Mouse (Mus musculus) left cerebral cortex, adult 2 months (tissue): ENCODE data around the gene Cdk8. TPM values are rescaled to one million over a fixed set of nuclear protein-coding genes. Genes with fewer than 3 reads are reported as not detected.
A peak's percentile ranks its signal among the peaks of the same experiment; 100 is the strongest.

ENCODE experiments used
- DNase-seq, 2 experiments: peaks; one replicate each; pipeline ENCODE4 v3.0.0; 2021 to 2022; ENCODE audit warnings: low spot score in 2 of 2, mixed read lengths in 1 of 2; ENCODE audit errors: extremely low spot score in 1 of 2
- H3K27ac ChIP-seq: fragments of 200-600 bp; 2 replicates; pipeline ENCODE4 v1.8.1; 2022
- H3K4me3 ChIP-seq: fragments of 200-600 bp; 2 replicates; pipeline ENCODE4 v1.8.1; 2022
- CTCF ChIP-seq: fragments of 200-600 bp; IDR thresholded peaks from 2 replicates; pipeline ENCODE4 v1.8.1; 2022; ENCODE audit warnings: antibody characterized with exemption, mild to moderate bottlenecking, moderate library complexity
- intact Hi-C: fragments of 180-260 bp; cut with DNase I; formaldehyde crosslinking; loops from one replicate; pipeline ENCODE4 v1.15.1; 2025
- total RNA-seq, 2 experiments: library from RNA; stranded (reverse); gene quantifications; 2 replicates each; pipeline ENCODE4 v1.2.3; 2021

The Cdk8 gene
- total RNA-seq, 2 experiments from 2014 or later, result 42.6 to 44.0 TPM

- intact Hi-C loops, result no loop called here
- Histone ChIP-seq H3K4me3 (no peak overlapping the region), H3K27ac (no peak overlapping the region)
- TF ChIP-seq CTCF, result peak; percentile 6; the same call in 1 of the 2 replicates
- DNase-seq, result no peak
Observed at GRCm38 (mm10) chr5:146260003-146260402, 29.0 kb downstream of the Cdk8 start.

- Histone ChIP-seq H3K27ac (no peak overlapping the region), H3K4me3 (no peak overlapping the region)
- no peak for TF ChIP-seq CTCF
- intact Hi-C loops, result no loop called here
- DNase-seq, result no peak
Observed at GRCm38 (mm10) chr5:146265934-146266591, 35.0 kb downstream of the Cdk8 start.

- intact Hi-C loops, result no loop called here
- H3K27ac ChIP-seq, result no peak overlapping the region
- no peak for TF ChIP-seq CTCF
- no peak overlapping the region for H3K4me3 ChIP-seq
- no peak for DNase-seq
Observed at GRCm38 (mm10) chr5:146267776-146268175, 36.7 kb downstream of the Cdk8 start.

- no peak for DNase-seq
- TF ChIP-seq CTCF, result no peak
- intact Hi-C loops, result loop anchor here (5.0 kb wide), 1 partner anchor 38 kb away; the partner anchor contains the start of gene Cdk8
- Histone ChIP-seq H3K27ac (no peak overlapping the region), H3K4me3 (no peak overlapping the region)
Observed at GRCm38 (mm10) chr5:146270593-146270992, 39.6 kb downstream of the Cdk8 start.

- no peak overlapping the region for H3K4me3 ChIP-seq
- no peak overlapping the region for H3K27ac ChIP-seq
- no peak for DNase-seq
- no peak for TF ChIP-seq CTCF
- intact Hi-C loops, result loop anchor here (5.0 kb wide), 1 partner anchor 39 kb away; the partner anchor contains the start of gene Cdk8
Observed at GRCm38 (mm10) chr5:146271662-146272061, 40.6 kb downstream of the Cdk8 start.

GRCm38 (mm10) chr5:146273096-146273495 lies 42.1 kb downstream of the Cdk8 start:
- Histone ChIP-seq H3K27ac (no peak overlapping the region), H3K4me3 (no peak overlapping the region)
- TF ChIP-seq CTCF, result no peak
- DNase-seq, result no peak
- intact Hi-C loops, result loop anchor here (5.0 kb wide), 1 partner anchor 41 kb away; the partner anchor contains the start of gene Cdk8

GRCm38 (mm10) chr5:146274420-146275045 lies 43.5 kb downstream of the Cdk8 start:
- intact Hi-C loops, result loop anchor here (5.0 kb wide), 1 partner anchor 42 kb away; the partner anchor contains the start of gene Cdk8
- H3K4me3 ChIP-seq, result no peak overlapping the region
- DNase-seq, result no peak
- H3K27ac ChIP-seq, result 0 out of 2 replicates have a peak overlapping the region, but pooled peaks have one; percentile 13
- TF ChIP-seq CTCF, result no peak

- H3K27ac ChIP-seq, result no peak overlapping the region
- TF ChIP-seq CTCF, result no peak
Observed at GRCm38 (mm10) chr5:146277513-146277912, 46.5 kb downstream of the Cdk8 start.

GRCm38 (mm10) chr5:146280012-146280411 lies 49.0 kb downstream of the Cdk8 start:
- no peak for DNase-seq
- no peak overlapping the region for H3K27ac ChIP-seq
- H3K4me3 ChIP-seq, result no peak overlapping the region
- TF ChIP-seq CTCF, result no peak
- intact Hi-C loops, result no loop called here

More at GRCm38 (mm10) chr5:146277513-146277912, 46.5 kb downstream of the Cdk8 start:
- intact Hi-C loops, result no loop called here
- no peak for DNase-seq
- H3K4me3 ChIP-seq, result no peak overlapping the region

GRCm38 (mm10) chr5:146281241-146281818 lies 50.3 kb downstream of the Cdk8 start:
- no peak for DNase-seq
- intact Hi-C loops, result no loop called here
- H3K27ac ChIP-seq, result no peak overlapping the region
- no peak overlapping the region for H3K4me3 ChIP-seq
- TF ChIP-seq CTCF, result no peak

GRCm38 (mm10) chr5:146281884-146282579 lies 51.0 kb downstream of the Cdk8 start:
- intact Hi-C loops, result no loop called here

GRCm38 (mm10) chr5:146283899-146284298 lies 52.9 kb downstream of the Cdk8 start:
- no peak for TF ChIP-seq CTCF
- Histone ChIP-seq H3K4me3 (no peak overlapping the region), H3K27ac (no peak overlapping the region)
- no peak for DNase-seq
- intact Hi-C loops, result no loop called here

More at GRCm38 (mm10) chr5:146281884-146282579, 51.0 kb downstream of the Cdk8 start:
- no peak for TF ChIP-seq CTCF
- H3K4me3 ChIP-seq, result no peak overlapping the region
- H3K27ac ChIP-seq, result no peak overlapping the region
- no peak for DNase-seq
